Mouse (Mus musculus): ENCODE results near the gene Unc5c.

The Unc5c gene

GRCm38 (mm10) chr3:141814776-141815175 is 349.8 kb downstream of the Unc5c start:
- DNase-seq (ENCODE audit: low spot score): no peak

- no peak for DNase-seq (ENCODE audit: low spot score)
These were observed 353.7 kb downstream of the Unc5c start for GRCm38 (mm10) chr3:141818615-141819312.

- DNase-seq (ENCODE audit: low spot score): no peak
These were observed 354.4 kb downstream of the Unc5c start for GRCm38 (mm10) chr3:141819331-141819941.

- no peak for DNase-seq (ENCODE audit: low spot score)
These were observed 363.3 kb downstream of the Unc5c start for GRCm38 (mm10) chr3:141828301-141828700.

GRCm38 (mm10) chr3:141831135-141831534 is 366.1 kb downstream of the Unc5c start:
- peak; percentile 74 for DNase-seq (ENCODE audit: low spot score)

- no peak for DNase-seq (ENCODE audit: low spot score)
These were observed 373.8 kb downstream of the Unc5c start for GRCm38 (mm10) chr3:141838864-141839263.

GRCm38 (mm10) chr3:141849206-141849605 is 384.2 kb downstream of the Unc5c start:
- no peak for DNase-seq (ENCODE audit: low spot score)

- DNase-seq (ENCODE audit: low spot score): no peak
These were observed 385.1 kb downstream of the Unc5c start for GRCm38 (mm10) chr3:141850141-141850540.

GRCm38 (mm10) chr3:141854339-141854738 is 389.3 kb downstream of the Unc5c start:
- no peak for DNase-seq (ENCODE audit: low spot score)

GRCm38 (mm10) chr3:141857123-141857522 is 392.1 kb downstream of the Unc5c start:
- no peak for DNase-seq (ENCODE audit: low spot score)

GRCm38 (mm10) chr3:141862816-141863461 is 397.9 kb downstream of the Unc5c start:
- DNase-seq (ENCODE audit: low spot score): peak; percentile 48

GRCm38 (mm10) chr3:141871805-141872204 is 406.8 kb downstream of the Unc5c start:
- DNase-seq (ENCODE audit: low spot score): no peak

GRCm38 (mm10) chr3:141872337-141873042 is 407.5 kb downstream of the Unc5c start:
- DNase-seq (ENCODE audit: low spot score): no peak

GRCm38 (mm10) chr3:141882496-141882895 is 417.5 kb downstream of the Unc5c start:
- no peak for DNase-seq (ENCODE audit: low spot score)

- no peak for DNase-seq (ENCODE audit: low spot score)
These were observed 419.2 kb downstream of the Unc5c start for GRCm38 (mm10) chr3:141884190-141884589.
